Mouse (Mus musculus): ENCODE data around the gene Rarres1. TPM values are rescaled to one million over a fixed set of nuclear protein-coding genes. Genes with fewer than 3 reads are reported as not detected.

The Rarres1 gene
- polyA plus RNA-seq, 1 experiment: 7.9 TPM

Other genes with a start within 250 kb of the Rarres1 start
- gene Mlf1, start 141.4 kb downstream of the Rarres1 start, polyA plus RNA-seq (2012; rRNA removed): 2.7 and 3.7 TPM in 2 replicates
- gene Gm17402, start 140.4 kb downstream of the Rarres1 start, polyA plus RNA-seq (2012; rRNA removed): not detected in 2 replicates
- 15.8 and 19.8 TPM in 2 replicates for gene Gfm1, start 85.4 kb downstream of the Rarres1 start, polyA plus RNA-seq (2012; rRNA removed)
- 18.4 and 23.2 TPM in 2 replicates for gene Lxn, start 51.6 kb downstream of the Rarres1 start, polyA plus RNA-seq (2012; rRNA removed)
- gene Mfsd1, start 67.2 kb upstream of the Rarres1 start, polyA plus RNA-seq (2012; rRNA removed): 37.6 and 40.3 TPM in 2 replicates